Mouse (Mus musculus): ENCODE results near the gene Irf6. TPM values are rescaled to one million over a fixed set of nuclear protein-coding genes. Genes with fewer than 3 reads are reported as not detected.

Irf6 gene
- polyA plus RNA-seq (2015; fragmentation: Nextera tagmentation; extraction: Ambion mirVana) = 0.91 and 1.2 TPM in 2 replicates

GRCm38 (mm10) chr1:193152872-193153271 is at the start of gene Irf6:
Gene Irf6, plus strand, starts transcription at chr1:193153111.
- peaks cover 60% of the 10 kb centered on the region for H3K27me3 ChIP-seq
- no peaks in the 10 kb centered on the region for H3K36me3 ChIP-seq
- H3K27ac ChIP-seq (replicated peaks) = no peak within 1 kb of the TSS
- peak; percentile 53 for ATAC-seq (ENCODE audit: low read depth)
- peak within 1 kb of the TSS; percentile 51 for H3K4me2 ChIP-seq
- no peaks in the 10 kb centered on the region for H3K9me3 ChIP-seq
- peak within 1 kb of the TSS; percentile 27 for H3K4me3 ChIP-seq
- 1% methylated on average over 30 of the region's 30 CpGs for WGBS
- 0 out of 2 replicates have a peak within 1 kb of the TSS, but pooled peaks have one; percentile 34 for H3K9ac ChIP-seq
- H3K4me1 ChIP-seq (replicated peaks) = peaks cover 13% of the 10 kb centered on the region

- WGBS = 97% methylated on average over 9 of the region's 9 CpGs
- no peak overlapping the region for H3K9ac ChIP-seq
- peaks cover 99% of the 10 kb centered on the region for H3K36me3 ChIP-seq
- no peak overlapping the region for H3K27ac ChIP-seq (replicated peaks)
- H3K27me3 ChIP-seq = no peaks in the 10 kb centered on the region
- no peaks in the 10 kb centered on the region for H3K4me1 ChIP-seq (replicated peaks)
- H3K4me3 ChIP-seq = no peak overlapping the region
- H3K4me2 ChIP-seq = no peak overlapping the region
- no peaks in the 10 kb centered on the region for H3K9me3 ChIP-seq
- no peak for ATAC-seq (ENCODE audit: low read depth)
Measured at GRCm38 (mm10) chr1:193112093-193112492, 40.8 kb upstream of the Irf6 start.

GRCm38 (mm10) chr1:193122793-193123192 is 30.1 kb upstream of the Irf6 start:
- no peak overlapping the region for H3K9ac ChIP-seq
- no peaks in the 10 kb centered on the region for H3K4me1 ChIP-seq (replicated peaks)
- no peaks in the 10 kb centered on the region for H3K27me3 ChIP-seq
- no peak overlapping the region for H3K4me2 ChIP-seq
- H3K27ac ChIP-seq (replicated peaks) = no peak overlapping the region
- WGBS = 94% methylated on average over 7 of the region's 7 CpGs
- H3K36me3 ChIP-seq = peaks cover 89% of the 10 kb centered on the region
- no peaks in the 10 kb centered on the region for H3K9me3 ChIP-seq
- H3K4me3 ChIP-seq = no peak overlapping the region
- ATAC-seq (ENCODE audit: low read depth) = no peak

- H3K4me1 ChIP-seq (replicated peaks) = 0 out of 2 replicates have a peak, but pooled peaks cover 3% of the 10 kb centered on the region
- peaks cover 88% of the 10 kb centered on the region for H3K36me3 ChIP-seq
- no peak for ATAC-seq (ENCODE audit: low read depth)
- H3K4me3 ChIP-seq = no peak overlapping the region
- H3K9me3 ChIP-seq = no peaks in the 10 kb centered on the region
- H3K27me3 ChIP-seq = no peaks in the 10 kb centered on the region
- no peak overlapping the region for H3K9ac ChIP-seq
- no peak overlapping the region for H3K27ac ChIP-seq (replicated peaks)
- no peak overlapping the region for H3K4me2 ChIP-seq
- WGBS = 90% methylated on average over 6 of the region's 6 CpGs
Measured at GRCm38 (mm10) chr1:193123290-193123689, 29.6 kb upstream of the Irf6 start.

DNA sequence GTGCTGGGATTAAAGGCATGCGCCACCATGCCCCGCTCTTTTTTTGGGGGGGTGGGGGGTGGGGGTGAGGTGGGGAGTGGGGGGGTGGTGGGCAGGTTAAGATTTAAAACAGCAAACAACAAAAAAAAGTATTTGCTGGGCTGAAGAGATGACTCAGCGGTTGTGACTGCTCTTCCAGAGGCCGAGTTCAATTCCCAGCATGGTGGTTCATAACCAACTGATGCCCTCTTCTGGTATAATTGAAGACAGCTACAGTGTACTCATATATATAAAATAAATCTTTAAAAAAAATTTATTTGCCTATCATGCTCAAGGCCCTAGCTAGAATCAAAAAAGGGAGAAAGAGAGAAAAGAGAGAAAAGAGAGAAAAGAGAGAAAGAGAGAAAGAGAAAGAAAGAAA is 27.1 kb upstream of the Irf6 start:
- H3K36me3 ChIP-seq = peaks cover 64% of the 10 kb centered on the region

GRCm38 (mm10) chr1:193128055-193128454 is 24.9 kb upstream of the Irf6 start:
- WGBS = 89% methylated on average over 6 of the region's 6 CpGs
- Histone ChIP-seq H3K4me2 (no peak overlapping the region), H3K9ac (no peak overlapping the region), H3K9me3 (no peaks in the 10 kb centered on the region), H3K27me3 (no peaks in the 10 kb centered on the region), H3K4me3 (no peak overlapping the region), H3K27ac (replicated peaks) (no peak overlapping the region), H3K36me3 (peaks cover 42% of the 10 kb centered on the region), H3K4me1 (replicated peaks) (peaks cover 19% of the 10 kb centered on the region)
- ATAC-seq (ENCODE audit: low read depth) = no peak

More for the DNA sequence above, 27.1 kb upstream of the Irf6 start:
- Histone ChIP-seq H3K4me3 (no peak overlapping the region), H3K9me3 (no peaks in the 10 kb centered on the region), H3K27me3 (no peaks in the 10 kb centered on the region), H3K4me2 (no peak overlapping the region), H3K4me1 (replicated peaks) (peaks cover 16% of the 10 kb centered on the region), H3K27ac (replicated peaks) (no peak overlapping the region), H3K9ac (no peak overlapping the region)
- WGBS = 79% methylated on average over 4 of the region's 4 CpGs
- ATAC-seq (ENCODE audit: low read depth) = no peak

DNA sequence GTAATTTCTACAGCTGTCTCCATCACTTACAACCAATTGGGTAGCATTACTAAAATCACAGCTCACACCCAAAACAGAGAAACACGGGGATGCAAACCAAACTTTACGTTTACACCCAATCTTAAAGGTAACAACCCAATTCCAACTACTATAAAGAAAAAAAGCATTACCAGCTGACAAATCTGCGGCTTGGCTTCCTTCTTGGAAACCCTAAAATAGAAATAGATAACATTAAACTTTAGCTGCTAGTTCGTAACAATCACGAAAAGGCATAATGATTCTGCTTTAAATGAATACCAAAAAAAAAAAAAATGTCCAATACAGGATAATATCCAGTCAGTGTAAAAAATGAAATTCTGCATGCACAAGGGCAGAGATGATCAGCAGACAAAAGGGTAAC is 23.6 kb upstream of the Irf6 start:
- Histone ChIP-seq H3K27me3 (no peaks in the 10 kb centered on the region; the same call in 1 of the 2 replicates), H3K4me1 (replicated peaks) (peaks cover 19% of the 10 kb centered on the region)

GRCm38 (mm10) chr1:193129786-193130455 is 23.0 kb upstream of the Irf6 start, which contains the start of gene Diexf:
Gene Diexf, minus strand, starts transcription at chr1:193130272.
- peaks cover 19% of the 10 kb centered on the region for H3K4me1 ChIP-seq (replicated peaks)
- H3K9ac ChIP-seq = peak within 1 kb of the TSS; percentile 86
- peak; percentile 96 for ATAC-seq (ENCODE audit: low read depth)
- peaks cover 23% of the 10 kb centered on the region for H3K36me3 ChIP-seq
- peak within 1 kb of the TSS; percentile 96 for H3K4me3 ChIP-seq
- peak within 1 kb of the TSS; percentile 66 for H3K4me2 ChIP-seq
- H3K27me3 ChIP-seq = no peaks in the 10 kb centered on the region; the same call in 1 of the 2 replicates
- peak within 1 kb of the TSS; percentile 76 for H3K27ac ChIP-seq (replicated peaks)
- under 1% methylated on average over 61 of the region's 61 CpGs for WGBS
- H3K9me3 ChIP-seq = no peaks in the 10 kb centered on the region

More for the DNA sequence above, 23.6 kb upstream of the Irf6 start:
- peak overlapping the region; percentile 96 for H3K4me3 ChIP-seq
- H3K9me3 ChIP-seq = no peaks in the 10 kb centered on the region
- peak overlapping the region; percentile 86 for H3K9ac ChIP-seq
- H3K4me2 ChIP-seq = peak overlapping the region; percentile 66
- 26% methylated on average over 5 of the region's 5 CpGs for WGBS
- ATAC-seq (ENCODE audit: low read depth) = no peak
- H3K27ac ChIP-seq (replicated peaks) = no peak overlapping the region
- H3K36me3 ChIP-seq = peaks cover 29% of the 10 kb centered on the region

DNA sequence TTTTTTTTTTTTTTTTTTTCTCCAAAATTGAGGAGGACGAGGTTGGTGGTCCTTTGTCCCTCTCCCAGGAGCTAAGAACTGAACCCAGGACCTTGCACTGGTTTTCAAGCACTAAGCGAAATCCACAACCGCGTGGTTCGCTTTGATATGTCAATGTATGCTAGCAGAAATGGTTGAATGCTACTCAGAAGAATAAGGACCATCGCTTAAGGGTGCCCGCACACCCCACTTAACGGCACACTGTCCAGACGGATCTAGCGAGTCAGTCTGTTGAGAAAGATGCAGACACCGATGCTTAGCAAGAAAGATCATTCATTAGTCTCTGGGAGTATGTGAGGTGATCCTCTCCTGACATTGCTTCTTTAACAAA is 22.5 kb upstream of the Irf6 start:
- peak overlapping the region; percentile 76 for H3K27ac ChIP-seq (replicated peaks)

DNA sequence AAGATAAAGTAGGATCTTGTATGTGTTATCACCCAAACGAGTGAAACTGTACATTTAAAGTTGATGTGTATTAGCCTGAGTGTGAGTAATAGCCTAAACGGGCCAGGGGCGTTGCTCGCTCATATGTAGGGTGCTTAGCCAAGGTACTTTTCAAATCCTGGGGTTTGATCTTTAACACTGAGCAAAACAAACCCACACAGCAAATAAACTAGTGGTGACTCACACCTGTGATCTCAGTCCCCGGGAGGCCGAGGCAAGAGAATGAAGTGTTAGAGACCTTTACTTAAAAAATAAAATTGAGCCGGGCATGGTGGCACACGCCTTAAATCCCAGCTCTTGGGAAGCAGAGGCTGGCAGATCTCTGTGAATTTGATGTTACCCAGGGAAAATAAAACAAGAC is 22.1 kb upstream of the Irf6 start:
- peak; percentile 20; the same call in 1 of the 2 replicates for ATAC-seq (ENCODE audit: low read depth)
- H3K9ac ChIP-seq = peak overlapping the region; percentile 70
- no peaks in the 10 kb centered on the region; the same call in 1 of the 2 replicates for H3K27me3 ChIP-seq
- peak overlapping the region; percentile 58 for H3K4me2 ChIP-seq
- peak overlapping the region; percentile 96 for H3K4me3 ChIP-seq
- peaks cover 21% of the 10 kb centered on the region for H3K36me3 ChIP-seq
- peaks cover 19% of the 10 kb centered on the region for H3K4me1 ChIP-seq (replicated peaks)
- WGBS = 86% methylated on average over 8 of the region's 8 CpGs
- no peaks in the 10 kb centered on the region for H3K9me3 ChIP-seq
- peak overlapping the region; percentile 76 for H3K27ac ChIP-seq (replicated peaks)

More for the DNA sequence above, 22.5 kb upstream of the Irf6 start:
- Histone ChIP-seq H3K4me3 (peak overlapping the region; percentile 96), H3K36me3 (peaks cover 21% of the 10 kb centered on the region), H3K9me3 (no peaks in the 10 kb centered on the region), H3K9ac (peak overlapping the region; percentile 70), H3K4me2 (peak overlapping the region; percentile 58), H3K4me1 (replicated peaks) (peaks cover 19% of the 10 kb centered on the region), H3K27me3 (no peaks in the 10 kb centered on the region; the same call in 1 of the 2 replicates)
- 29% methylated on average over 11 of the region's 11 CpGs for WGBS
- peak; percentile 57; the same call in 1 of the 2 replicates for ATAC-seq (ENCODE audit: low read depth)

DNA sequence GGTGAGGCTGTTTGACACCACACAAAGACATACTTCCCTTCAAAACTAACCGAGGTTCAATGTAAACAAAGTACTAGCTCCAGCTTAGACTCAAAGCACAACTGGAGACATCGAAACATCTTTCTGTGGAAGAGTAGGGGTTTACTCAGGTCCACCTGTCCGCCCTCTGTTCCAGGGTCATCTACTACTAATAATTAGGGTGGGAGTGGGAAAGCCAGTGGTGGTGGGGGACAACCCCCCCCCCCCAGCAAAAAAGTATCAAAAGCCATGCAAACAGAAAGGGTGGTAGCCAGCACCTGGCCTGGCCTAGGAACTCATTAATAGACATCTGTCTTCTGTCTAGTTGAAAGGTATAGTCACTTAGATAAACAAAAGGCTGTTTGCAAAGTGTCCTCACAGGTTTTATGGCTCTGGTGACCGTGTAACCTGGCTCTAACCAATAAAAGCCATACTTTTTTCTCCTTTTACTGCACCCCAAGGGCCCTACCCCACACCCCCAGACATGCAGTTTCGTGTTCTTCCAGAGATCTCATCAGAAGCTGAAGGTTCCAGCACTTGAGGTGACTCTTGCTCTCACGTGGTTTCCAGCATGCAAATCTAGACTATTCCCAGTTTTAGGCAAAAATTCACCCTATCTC is 21.5 kb upstream of the Irf6 start:
- no peak overlapping the region for H3K4me3 ChIP-seq
- no peak overlapping the region for H3K27ac ChIP-seq (replicated peaks)
- no peak overlapping the region for H3K9ac ChIP-seq
- H3K4me2 ChIP-seq = no peak overlapping the region
- no peaks in the 10 kb centered on the region; the same call in 1 of the 2 replicates for H3K27me3 ChIP-seq
- H3K9me3 ChIP-seq = no peaks in the 10 kb centered on the region
- WGBS = 62% methylated on average over 6 of the region's 6 CpGs
- peaks cover 19% of the 10 kb centered on the region for H3K4me1 ChIP-seq (replicated peaks)
- H3K36me3 ChIP-seq = peaks cover 18% of the 10 kb centered on the region
- ATAC-seq (ENCODE audit: low read depth) = no peak

GRCm38 (mm10) chr1:193132385-193132784 is 20.5 kb upstream of the Irf6 start:
- no peak overlapping the region for H3K9ac ChIP-seq
- no peak overlapping the region for H3K27ac ChIP-seq (replicated peaks)
- H3K4me3 ChIP-seq = no peak overlapping the region
- H3K4me1 ChIP-seq (replicated peaks) = peaks cover 19% of the 10 kb centered on the region
- H3K9me3 ChIP-seq = no peaks in the 10 kb centered on the region
- no peaks in the 10 kb centered on the region; the same call in 1 of the 2 replicates for H3K27me3 ChIP-seq
- peaks cover 8% of the 10 kb centered on the region for H3K36me3 ChIP-seq
- no peak overlapping the region for H3K4me2 ChIP-seq
- ATAC-seq (ENCODE audit: low read depth) = no peak
